Mouse (Mus musculus): ENCODE data around the gene Shkbp1.

DNA sequence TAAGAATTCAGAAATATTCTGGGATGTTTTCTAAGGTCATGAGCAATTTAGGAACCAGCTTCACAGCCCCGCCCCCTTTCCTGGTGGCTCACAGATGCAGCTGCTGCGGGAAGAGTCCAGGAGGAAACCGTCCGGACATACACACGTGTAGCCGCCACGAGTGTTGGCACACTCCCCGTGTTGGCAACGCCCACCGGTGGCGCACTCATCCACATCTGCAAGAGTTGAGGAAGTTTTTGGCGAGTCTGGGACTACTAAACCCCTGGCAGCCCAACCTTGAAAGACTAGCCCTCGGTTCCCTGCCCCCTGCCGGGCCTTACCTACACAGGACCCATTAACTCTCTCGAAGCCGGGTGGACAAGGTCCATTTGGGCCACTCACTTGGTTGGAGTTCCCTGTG, 27.2 kb downstream of the Shkbp1 start:
- no peak for TF ChIP-seq CTCF (IDR thresholded peaks at IDR 0.05; ENCODE audit: borderline replicate concordance, insufficient read depth, low read depth, low read length)
- no peak for TF ChIP-seq POLR2A (IDR thresholded peaks at IDR 0.05; ENCODE audit: borderline replicate concordance, insufficient read depth, low read length)

Measured in cerebellum, adult 2 months (tissue).